Mouse (Mus musculus) heart, adult 2 months (tissue): Measurements from ENCODE around the gene Higd1a. TPM values are rescaled to one million over a fixed set of nuclear protein-coding genes. Genes with fewer than 3 reads are reported as not detected.

Experiments
- DNase-seq, 2 experiments: peaks; one replicate each; pipeline ENCODE4 v3.0.0; 2021
- H3K27ac ChIP-seq: fragments of 200-600 bp; 2 replicates; pipeline ENCODE4 v1.8.1; 2022
- H3K27me3 ChIP-seq: fragments of 200-500 bp; 2 replicates; pipeline ENCODE4 v1.6.1; 2012; ENCODE audit warnings: mild to moderate bottlenecking, low read length, inconsistent platforms, mixed read lengths; ENCODE audit not compliant: control insufficient read depth, insufficient read depth
- H3K36me3 ChIP-seq: fragments of 200-500 bp; 2 replicates; pipeline ENCODE4 v1.6.1; 2012; ENCODE audit warnings: low read length, inconsistent platforms; ENCODE audit not compliant: control insufficient read depth, insufficient read depth
- H3K4me1 ChIP-seq: fragments of 200-500 bp; 2 replicates; pipeline ENCODE4 v1.6.1; 2011; ENCODE audit warnings: low read length; ENCODE audit not compliant: control insufficient read depth, insufficient read depth
- H3K4me3 ChIP-seq: fragments of 200-600 bp; 2 replicates; pipeline ENCODE4 v1.8.1; 2022
- H3K79me2 ChIP-seq: fragments of 200-500 bp; replicated peaks from 2 replicates; pipeline ENCODE4 v1.6.1; 2012; ENCODE audit warnings: mild to moderate bottlenecking, inconsistent platforms, low read length, moderate library complexity, mixed read lengths; ENCODE audit not compliant: control insufficient read depth, insufficient read depth
- H3K9ac ChIP-seq: fragments of 200-500 bp; 2 replicates; pipeline ENCODE4 v1.6.1; 2012; ENCODE audit warnings: low read depth, mild to moderate bottlenecking, control low read depth, inconsistent platforms, low read length, mixed read lengths
- CTCF ChIP-seq: fragments of 200-600 bp; IDR thresholded peaks from 2 replicates; pipeline ENCODE4 v1.8.1; 2022; ENCODE audit warnings: antibody characterized with exemption, mild to moderate bottlenecking, moderate library complexity
- EP300 ChIP-seq: fragments of 200-500 bp; IDR thresholded peaks from 2 replicates; pipeline ENCODE4 v1.6.1; 2011; ENCODE audit warnings: low read depth, low read length, control low read depth; ENCODE audit not compliant: insufficient read depth
- POLR2A ChIP-seq: fragments of 200-500 bp; IDR thresholded peaks from 2 replicates; pipeline ENCODE4 v1.6.1; 2011; ENCODE audit warnings: mild to moderate bottlenecking, low read depth, low read length, control low read depth; ENCODE audit not compliant: insufficient read depth
- WGBS: fragments of 180-500 bp; shearing (Covaris S2); methylation state at CpG from one replicate; pipeline ENCODE4 v1.1.7; 2018; 5-methylcytosine and 5-hydroxymethylcytosine counted together
- intact Hi-C: fragments of 180-260 bp; cut with DNase I; formaldehyde crosslinking; loops from one replicate; pipeline ENCODE4 v1.15.1; 2025
- polyA plus RNA-seq: library from polyadenylated mRNA; depleted of rRNA; stranded (reverse); fragments of >200 nt; gene quantifications from 2 replicates; pipeline ENCODE4 v1.2.3, GENCODE M21; 2012
- total RNA-seq, 2 experiments: library from RNA; stranded (reverse); gene quantifications; 2 replicates each; pipeline ENCODE4 v1.2.3; 2021

Higd1a gene
- total and polyA plus RNA-seq, 3 experiments: 71.7 to 199 (median 198) TPM

- Histone ChIP-seq H3K36me3 (no peaks in the 10 kb centered on the region), H3K79me2 (no peaks in the 10 kb centered on the region), H3K4me3 (no peak within 1 kb of the TSS), H3K27ac (no peak within 1 kb of the TSS), H3K4me1 (peaks cover 2% of the 10 kb centered on the region; the same call in 1 of the 2 replicates), H3K27me3 (no peaks in the 10 kb centered on the region), H3K9ac (no peak within 1 kb of the TSS)
- peak in 1 of 2 experiments; percentile 22 for DNase-seq
- 58% methylated on average over 9 of the region's 9 CpGs for WGBS
- intact Hi-C loops: no loop called here
- TF ChIP-seq EP300 (no peak), CTCF (no peak), POLR2A (no peak)
These were observed 40.1 kb upstream of the Higd1a start, which contains the start of gene Ackr2 for GRCm38 (mm10) chr9:121898245-121898644. Gene Ackr2 (plus strand): TSS chr9:121898355.

- TF ChIP-seq EP300: no peak
- TF ChIP-seq POLR2A: no peak
- TF ChIP-seq CTCF: no peak
- peaks cover 2% of the 10 kb centered on the region; the same call in 1 of the 2 replicates for H3K4me1 ChIP-seq
- H3K27ac ChIP-seq: no peak overlapping the region
- intact Hi-C loops: no loop called here
- H3K9ac ChIP-seq: no peak overlapping the region
- 76% methylated on average over 4 of the region's 4 CpGs for WGBS
- no peak overlapping the region for H3K4me3 ChIP-seq
- no peaks in the 10 kb centered on the region for H3K36me3 ChIP-seq
- H3K79me2 ChIP-seq: no peaks in the 10 kb centered on the region
- DNase-seq: peak in 1 of 2 experiments; percentile 11
- no peaks in the 10 kb centered on the region for H3K27me3 ChIP-seq
These were observed 38.7 kb upstream of the Higd1a start for GRCm38 (mm10) chr9:121896820-121897219.

GRCm38 (mm10) chr9:121895392-121895993 is 37.3 kb upstream of the Higd1a start:
- no peaks in the 10 kb centered on the region for H3K27me3 ChIP-seq
- intact Hi-C loops: no loop called here
- no peaks in the 10 kb centered on the region for H3K36me3 ChIP-seq
- 0 out of 2 replicates have a peak, but pooled peaks have one; percentile 57 for TF ChIP-seq EP300
- TF ChIP-seq CTCF: no peak
- H3K79me2 ChIP-seq: no peaks in the 10 kb centered on the region
- H3K4me3 ChIP-seq: no peak overlapping the region
- DNase-seq: peak; percentile 34 to 43
- H3K27ac ChIP-seq: peak overlapping the region; percentile 23
- H3K9ac ChIP-seq: no peak overlapping the region
- peaks cover 2% of the 10 kb centered on the region; the same call in 1 of the 2 replicates for H3K4me1 ChIP-seq
- 43% methylated on average over 7 of the region's 7 CpGs for WGBS

- WGBS: 75% methylated on average over 7 of the region's 7 CpGs
- no peak overlapping the region for H3K4me3 ChIP-seq
- no peak overlapping the region for H3K9ac ChIP-seq
- DNase-seq: peak in 1 of 2 experiments; percentile 32
- intact Hi-C loops: no loop called here
- no peaks in the 10 kb centered on the region for H3K36me3 ChIP-seq
- H3K27ac ChIP-seq: no peak overlapping the region
- H3K27me3 ChIP-seq: no peaks in the 10 kb centered on the region
- H3K4me1 ChIP-seq: peaks cover 7% of the 10 kb centered on the region
- TF ChIP-seq EP300 (no peak), POLR2A (no peak), CTCF (no peak)
- no peaks in the 10 kb centered on the region for H3K79me2 ChIP-seq
These were observed 36.3 kb upstream of the Higd1a start for GRCm38 (mm10) chr9:121894447-121894846.

- peak in 1 of 2 experiments; percentile 18 for DNase-seq
- Histone ChIP-seq H3K27me3 (no peaks in the 10 kb centered on the region), H3K4me3 (no peak overlapping the region), H3K36me3 (no peaks in the 10 kb centered on the region), H3K4me1 (peaks cover 7% of the 10 kb centered on the region), H3K79me2 (no peaks in the 10 kb centered on the region), H3K9ac (no peak overlapping the region), H3K27ac (no peak overlapping the region)
- intact Hi-C loops: no loop called here
- TF ChIP-seq POLR2A (no peak), EP300 (no peak), CTCF (no peak)
- 91% methylated on average over 12 of the region's 12 CpGs for WGBS
These were observed 34.0 kb upstream of the Higd1a start for GRCm38 (mm10) chr9:121892057-121892687.

GRCm38 (mm10) chr9:121891301-121891700 is 33.1 kb upstream of the Higd1a start:
- H3K4me3 ChIP-seq: no peak overlapping the region
- intact Hi-C loops: no loop called here
- peak; percentile 35 to 39 for DNase-seq
- no peaks in the 10 kb centered on the region for H3K27me3 ChIP-seq
- no peak overlapping the region for H3K9ac ChIP-seq
- TF ChIP-seq POLR2A (no peak), EP300 (no peak), CTCF (no peak)
- H3K4me1 ChIP-seq: peaks cover 7% of the 10 kb centered on the region
- 75% methylated on average over 9 of the region's 9 CpGs for WGBS
- peak overlapping the region; percentile 46; the same call in 1 of the 2 replicates for H3K27ac ChIP-seq
- H3K79me2 ChIP-seq: no peaks in the 10 kb centered on the region
- H3K36me3 ChIP-seq: no peaks in the 10 kb centered on the region
